Mouse (Mus musculus): ENCODE results near the gene Pla2g10.
"Not testable (repeated sequence)": the region's sequence is repeated elsewhere in the genome, so short reads cannot be mapped to it uniquely, and the experiment has no call there.

The Pla2g10 gene

GRCm38 (mm10) chr16:13730285-13731255 lies at the start of gene Pla2g10:
Pla2g10 (minus strand) TSS chr16:13730983.
- DNase-seq (ENCODE audit: extremely low read depth, low read depth), result peak; percentile 47

- not testable (repeated sequence) for DNase-seq (ENCODE audit: extremely low read depth, low read depth)
Observed at GRCm38 (mm10) chr16:13774651-13775050, 43.9 kb upstream of the Pla2g10 start.

- not testable (repeated sequence) for DNase-seq (ENCODE audit: extremely low read depth, low read depth)
Observed at GRCm38 (mm10) chr16:13774011-13774410, 43.2 kb upstream of the Pla2g10 start.

GRCm38 (mm10) chr16:13772051-13772450 lies 41.3 kb upstream of the Pla2g10 start:
- not testable (repeated sequence) for DNase-seq (ENCODE audit: extremely low read depth, low read depth)

- not testable (repeated sequence) for DNase-seq (ENCODE audit: extremely low read depth, low read depth)
Observed at GRCm38 (mm10) chr16:13771603-13772002, 40.8 kb upstream of the Pla2g10 start.

- no peak for DNase-seq (ENCODE audit: extremely low read depth, low read depth)
Observed at GRCm38 (mm10) chr16:13766367-13766766, 35.6 kb upstream of the Pla2g10 start.

- DNase-seq (ENCODE audit: extremely low read depth, low read depth), result no peak
Observed at GRCm38 (mm10) chr16:13764519-13764918, 33.7 kb upstream of the Pla2g10 start.

GRCm38 (mm10) chr16:13762807-13763206 lies 32.0 kb upstream of the Pla2g10 start:
- not testable (repeated sequence) for DNase-seq (ENCODE audit: extremely low read depth, low read depth)

- DNase-seq (ENCODE audit: extremely low read depth, low read depth), result no peak
Observed at GRCm38 (mm10) chr16:13757823-13758222, 27.0 kb upstream of the Pla2g10 start.

- DNase-seq (ENCODE audit: extremely low read depth, low read depth), result peak; percentile 91
Observed at GRCm38 (mm10) chr16:13754400-13755190, 23.8 kb upstream of the Pla2g10 start.

- no peak for DNase-seq (ENCODE audit: extremely low read depth, low read depth)
Observed at GRCm38 (mm10) chr16:13753986-13754385, 23.2 kb upstream of the Pla2g10 start.

GRCm38 (mm10) chr16:13750626-13751025 lies 19.8 kb upstream of the Pla2g10 start:
- DNase-seq (ENCODE audit: extremely low read depth, low read depth), result no peak

GRCm38 (mm10) chr16:13749981-13750380 lies 19.2 kb upstream of the Pla2g10 start:
- DNase-seq (ENCODE audit: extremely low read depth, low read depth), result no peak

GRCm38 (mm10) chr16:13749306-13749705 lies 18.5 kb upstream of the Pla2g10 start:
- DNase-seq (ENCODE audit: extremely low read depth, low read depth), result no peak

GRCm38 (mm10) chr16:13748813-13749212 lies 18.0 kb upstream of the Pla2g10 start:
- not testable (repeated sequence) for DNase-seq (ENCODE audit: extremely low read depth, low read depth)

GRCm38 (mm10) chr16:13748124-13748523 lies 17.3 kb upstream of the Pla2g10 start:
- no peak for DNase-seq (ENCODE audit: extremely low read depth, low read depth)

GRCm38 (mm10) chr16:13747708-13748107 lies 16.9 kb upstream of the Pla2g10 start:
- no peak for DNase-seq (ENCODE audit: extremely low read depth, low read depth)

GRCm38 (mm10) chr16:13740844-13741243 lies 10.1 kb upstream of the Pla2g10 start:
- no peak for DNase-seq (ENCODE audit: extremely low read depth, low read depth)

- DNase-seq (ENCODE audit: extremely low read depth, low read depth), result not testable (repeated sequence)
Observed at GRCm38 (mm10) chr16:13739044-13739443, 8.3 kb upstream of the Pla2g10 start.

GRCm38 (mm10) chr16:13735977-13736376 lies 5.2 kb upstream of the Pla2g10 start:
- no peak for DNase-seq (ENCODE audit: extremely low read depth, low read depth)

GRCm38 (mm10) chr16:13733518-13734137 lies 2.8 kb upstream of the Pla2g10 start:
- DNase-seq (ENCODE audit: extremely low read depth, low read depth), result peak; percentile 20

Measured in MEL-GATA-1-ER (cell line).